Mouse (Mus musculus) left cerebral cortex, postnatal 14 days (tissue): ENCODE measurements at regions not wholly inside any gene's neighbourhood (a gene's known extent, or its start where the extent isn't known, plus 50 kb on each side); places are given as distances from the start of the nearest gene placed in this dataset.

Experiments used
- DNase-seq, 2 experiments: peaks; one replicate each; pipeline ENCODE4 v3.0.0; 2021 to 2022; ENCODE audit warnings: low spot score in 2 of 2, mixed read lengths in 1 of 2
- intact Hi-C: fragments of 180-260 bp; cut with DNase I; formaldehyde crosslinking; loops from one replicate; pipeline ENCODE4 v1.15.1; 2025

DNA sequence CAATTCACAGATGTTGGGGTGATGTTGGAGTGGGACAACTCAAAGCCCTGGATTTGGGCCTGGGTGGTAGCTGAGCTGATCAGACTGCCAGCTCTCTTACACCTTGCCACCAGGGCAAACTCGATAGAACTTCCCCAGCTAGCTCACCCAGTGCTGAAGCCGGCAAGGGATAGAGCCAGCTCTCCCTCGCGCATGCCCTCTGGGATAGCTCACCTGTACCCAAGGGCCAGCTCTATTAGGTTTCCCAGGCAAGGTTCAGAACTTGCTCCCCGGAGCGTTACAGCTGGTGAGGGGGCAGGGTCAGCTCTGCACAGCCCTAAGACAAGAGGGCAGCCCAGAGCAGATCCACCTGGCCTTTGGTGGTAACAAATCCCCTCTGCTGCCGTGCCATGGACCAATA, 54.1 kb upstream of the 1700012A03Rik start:
- intact Hi-C loops: no loop called here
- DNase-seq: no peak

DNA sequence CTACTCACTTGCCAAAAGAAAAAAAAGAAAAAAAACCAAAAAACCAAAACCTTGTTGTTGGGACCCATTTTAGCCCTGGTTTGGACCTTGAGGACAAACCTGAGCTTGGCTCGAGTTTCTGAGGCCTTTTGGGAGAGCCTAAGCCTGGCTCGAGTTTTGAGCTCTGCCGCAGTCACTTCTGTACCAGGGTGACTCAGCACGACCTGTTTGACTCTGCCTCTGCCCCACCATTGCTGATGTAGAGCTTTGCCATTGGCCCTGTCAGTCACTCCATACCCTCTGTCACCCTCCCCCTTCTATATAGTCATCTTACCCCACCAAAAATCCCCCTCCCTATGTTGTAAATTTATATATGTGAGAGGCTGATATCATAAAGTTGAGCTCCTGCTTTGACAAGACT, 54.8 kb upstream of the 1700012A03Rik start:
- intact Hi-C loops: no loop called here
- DNase-seq: no peak

- DNase-seq: no peak
- intact Hi-C loops: no loop called here
These were observed 64.3 kb upstream of the 1700012A03Rik start for GRCm38 (mm10) chr6:31985698-31986097.

- no peak for DNase-seq
- intact Hi-C loops: no loop called here
These were observed 73.3 kb upstream of the 1700012A03Rik start for GRCm38 (mm10) chr6:31976705-31977104.

DNA sequence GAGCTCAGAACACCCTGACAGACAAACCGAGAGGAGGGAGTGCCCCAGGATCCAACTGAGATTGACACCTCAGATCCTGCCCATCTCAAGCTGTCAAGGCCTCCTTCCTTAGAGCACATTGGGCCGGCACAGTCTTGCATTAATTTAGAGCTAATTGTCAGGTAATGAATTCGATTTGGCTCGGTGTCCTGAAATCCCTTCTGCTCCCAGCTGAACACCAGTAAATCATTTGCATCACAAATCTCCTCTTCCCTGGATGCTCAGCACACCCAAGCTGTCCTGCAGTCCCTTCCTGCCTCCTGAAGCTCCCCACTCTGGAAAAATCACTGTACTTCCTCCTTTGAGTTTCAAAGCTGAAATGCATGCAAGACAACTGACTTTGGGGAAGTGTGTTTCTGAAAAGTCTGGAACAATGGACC, 102.0 kb upstream of the 1700012A03Rik start:
- no peak for DNase-seq
- intact Hi-C loops: no loop called here

- intact Hi-C loops: no loop called here
- DNase-seq: no peak
These were observed 103.5 kb upstream of the 1700012A03Rik start for GRCm38 (mm10) chr6:31946572-31946971.

DNA sequence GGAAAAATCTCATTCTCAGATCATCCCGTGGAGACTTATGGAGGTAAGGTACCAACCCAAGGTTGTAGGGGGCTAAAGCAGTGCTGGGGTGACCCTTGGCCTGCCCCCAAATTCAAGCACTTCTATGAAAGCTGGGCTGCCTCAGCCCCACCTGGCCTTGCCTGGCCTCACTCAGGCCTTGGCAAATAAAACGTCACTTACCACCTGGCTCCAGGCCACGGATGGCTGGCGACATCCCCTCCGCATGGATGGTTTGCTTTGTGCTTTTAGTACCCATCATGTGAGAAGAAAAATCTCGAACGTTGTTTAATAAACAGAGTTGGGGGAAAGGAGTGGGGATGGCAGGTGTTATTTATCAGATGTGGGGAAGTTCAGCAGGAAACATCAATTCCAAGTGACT, 104.7 kb upstream of the 1700012A03Rik start:
- no peak for DNase-seq
- intact Hi-C loops: no loop called here

DNA sequence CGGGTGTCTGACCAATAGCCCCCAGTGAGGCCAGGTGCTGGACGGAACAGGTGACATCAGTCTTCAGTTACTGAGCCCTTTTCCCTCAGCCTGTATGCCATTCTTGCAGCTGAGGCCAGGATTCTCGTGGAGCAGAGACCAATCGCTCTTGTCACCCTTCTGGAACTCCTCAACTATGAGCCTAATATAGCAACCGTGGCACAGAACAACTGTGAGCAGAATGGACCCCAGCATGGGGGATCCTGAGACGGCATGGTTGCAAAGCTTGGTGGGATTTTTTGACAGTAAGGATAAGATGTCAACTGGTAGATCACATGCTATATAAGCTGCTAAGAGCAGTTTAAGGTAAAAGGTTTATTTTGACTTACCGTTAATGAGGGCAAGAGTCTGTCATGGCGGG, 105.5 kb upstream of the 1700012A03Rik start:
- no peak for DNase-seq
- intact Hi-C loops: no loop called here

GRCm38 (mm10) chr6:31942696-31943095, 107.3 kb upstream of the 1700012A03Rik start:
- no peak for DNase-seq
- intact Hi-C loops: no loop called here

- peak; percentile 93 for DNase-seq
- intact Hi-C loops: loop anchor here (2.0 to 10.0 kb wide), 5 partner anchors 78 to 654 kb away; no protein-coding TSS in a partner anchor
These were observed 111.7 kb upstream of the 1700012A03Rik start for GRCm38 (mm10) chr6:31938216-31938814.

DNA sequence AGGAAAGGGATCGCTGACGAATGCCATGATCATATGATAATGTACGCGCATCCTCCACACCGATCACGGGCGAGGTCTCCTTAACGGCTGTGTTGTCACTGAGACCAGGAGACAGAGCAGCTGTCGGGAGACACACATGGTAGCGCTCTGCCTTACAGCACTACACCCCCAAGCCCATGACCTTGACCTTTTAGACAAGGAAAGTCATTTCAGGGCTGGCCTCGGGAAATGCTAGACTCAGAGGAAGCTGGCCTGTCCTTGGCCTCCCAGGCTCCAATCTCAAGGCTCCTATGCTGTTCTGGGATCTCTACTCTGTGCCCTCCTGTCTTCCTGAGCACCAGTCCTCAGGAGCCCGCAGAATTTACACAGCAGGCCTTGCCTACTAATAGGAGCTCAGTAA, 112.9 kb upstream of the 1700012A03Rik start:
- intact Hi-C loops: loop anchor here (5.0 to 10.0 kb wide), 4 partner anchors 238 to 655 kb away; no protein-coding TSS in a partner anchor
- DNase-seq: no peak

DNA sequence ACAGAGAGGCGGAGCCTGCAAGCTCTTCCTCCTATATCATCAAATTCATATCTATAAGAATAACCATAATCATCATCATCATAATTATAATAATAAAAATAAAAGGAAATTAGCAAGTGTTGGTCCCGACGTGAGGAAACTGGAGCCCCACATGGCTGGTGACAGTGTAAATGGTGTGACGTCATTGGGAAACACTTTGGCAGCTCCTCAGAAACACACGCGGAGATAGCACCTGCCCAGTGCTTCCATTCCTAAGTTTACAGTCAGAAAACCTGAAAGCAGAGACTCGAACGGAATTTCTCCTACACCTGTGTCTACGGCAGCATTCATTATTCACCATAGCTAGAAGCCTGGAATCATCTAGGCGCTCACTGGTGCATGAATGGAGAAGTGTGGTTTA, 115.2 kb upstream of the 1700012A03Rik start:
- intact Hi-C loops: loop anchor here (5.0 to 10.0 kb wide), 4 partner anchors 240 to 657 kb away; no protein-coding TSS in a partner anchor
- DNase-seq: no peak

GRCm38 (mm10) chr6:31933956-31934355, 116.1 kb upstream of the 1700012A03Rik start:
- intact Hi-C loops: loop anchor here (10.0 kb wide), 1 partner anchor 241 kb away; no protein-coding TSS in a partner anchor
- no peak for DNase-seq

DNA sequence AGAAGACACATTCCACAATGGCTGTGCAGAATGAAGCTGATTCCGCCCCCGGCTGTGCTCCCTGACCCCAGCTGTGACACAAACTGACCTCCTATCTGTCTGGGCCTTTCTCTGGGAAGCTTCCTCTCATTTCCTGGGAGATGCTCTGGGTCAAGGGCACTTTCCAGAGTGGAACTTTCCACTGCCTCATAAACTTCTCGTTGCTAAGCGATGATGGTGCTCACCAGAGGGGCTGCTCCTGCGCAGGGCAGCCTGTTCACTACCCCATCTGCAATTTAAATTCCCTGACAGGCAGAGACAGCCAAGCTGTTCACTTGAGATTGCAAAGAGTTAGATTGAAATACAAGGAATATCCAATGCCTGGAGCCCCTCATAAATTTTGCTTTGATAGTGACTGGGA, 116.7 kb upstream of the 1700012A03Rik start:
- intact Hi-C loops: loop anchor here (10.0 kb wide), 1 partner anchor 241 kb away; no protein-coding TSS in a partner anchor
- no peak for DNase-seq

DNA sequence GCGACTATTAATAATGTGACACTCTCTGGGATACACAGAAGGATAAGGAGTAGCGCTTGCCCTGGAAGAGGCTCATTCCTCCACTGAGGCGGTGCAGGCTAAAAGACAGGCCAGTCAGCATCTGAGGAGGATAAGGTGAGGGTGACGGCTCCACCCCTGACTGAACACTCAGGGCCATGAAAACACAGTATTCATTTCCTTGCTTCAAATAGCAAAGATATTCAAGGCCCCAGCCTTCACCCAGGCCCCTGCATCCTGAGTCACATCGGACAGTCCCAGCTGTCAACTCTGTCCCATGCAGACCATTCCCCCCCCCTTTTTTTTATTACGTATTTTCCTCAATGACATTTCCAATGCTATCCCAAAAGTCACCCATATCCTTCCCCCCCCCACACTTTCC, 118.9 kb upstream of the 1700012A03Rik start:
- DNase-seq: no peak
- intact Hi-C loops: loop anchor here (10.0 kb wide), 1 partner anchor 244 kb away; no protein-coding TSS in a partner anchor

DNA sequence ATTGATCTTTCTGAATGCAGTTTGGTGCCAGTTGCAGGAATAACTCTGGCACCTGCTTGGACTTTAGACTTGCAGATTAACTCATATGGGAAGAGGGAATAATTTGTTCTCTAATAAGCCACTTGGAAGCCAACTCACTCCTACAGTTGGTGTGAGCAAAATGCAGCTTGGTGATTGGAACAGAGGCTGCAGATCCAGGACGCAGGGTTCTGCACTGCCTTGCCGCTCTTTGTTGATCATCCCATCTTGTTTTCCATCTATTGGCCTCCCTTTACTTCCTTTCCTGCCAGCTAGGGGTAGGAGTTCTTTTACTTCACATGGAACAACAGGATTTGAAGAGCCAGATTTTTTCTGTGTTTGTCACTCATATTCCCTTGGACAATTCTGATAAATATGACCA, 120.9 kb upstream of the 1700012A03Rik start:
- DNase-seq: no peak
- intact Hi-C loops: no loop called here

- DNase-seq: no peak
- intact Hi-C loops: no loop called here
These were observed 122.9 kb upstream of the 1700012A03Rik start for GRCm38 (mm10) chr6:31927181-31927580.

DNA sequence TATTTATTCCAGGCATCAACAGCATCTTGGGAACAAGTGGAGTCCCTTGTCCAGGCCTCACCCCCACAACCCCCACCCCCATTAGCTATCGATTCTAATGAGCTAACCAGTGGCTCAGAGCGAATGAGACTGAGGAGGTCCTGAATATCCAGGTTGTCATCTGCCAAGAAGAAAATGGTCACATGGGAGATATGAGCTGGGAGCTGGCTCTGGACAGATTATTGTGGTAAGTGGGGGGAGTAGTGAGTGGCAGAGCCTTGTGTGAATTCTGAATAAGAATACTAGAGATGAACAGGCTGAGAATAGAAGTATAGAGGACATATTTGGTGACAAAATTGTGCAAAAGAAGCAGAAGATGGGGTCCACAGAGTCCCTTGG, 125.4 kb upstream of the 1700012A03Rik start:
- intact Hi-C loops: no loop called here
- DNase-seq: no peak

- no peak for DNase-seq
- intact Hi-C loops: no loop called here
These were observed 125.9 kb upstream of the 1700012A03Rik start for GRCm38 (mm10) chr6:31923951-31924668.

DNA sequence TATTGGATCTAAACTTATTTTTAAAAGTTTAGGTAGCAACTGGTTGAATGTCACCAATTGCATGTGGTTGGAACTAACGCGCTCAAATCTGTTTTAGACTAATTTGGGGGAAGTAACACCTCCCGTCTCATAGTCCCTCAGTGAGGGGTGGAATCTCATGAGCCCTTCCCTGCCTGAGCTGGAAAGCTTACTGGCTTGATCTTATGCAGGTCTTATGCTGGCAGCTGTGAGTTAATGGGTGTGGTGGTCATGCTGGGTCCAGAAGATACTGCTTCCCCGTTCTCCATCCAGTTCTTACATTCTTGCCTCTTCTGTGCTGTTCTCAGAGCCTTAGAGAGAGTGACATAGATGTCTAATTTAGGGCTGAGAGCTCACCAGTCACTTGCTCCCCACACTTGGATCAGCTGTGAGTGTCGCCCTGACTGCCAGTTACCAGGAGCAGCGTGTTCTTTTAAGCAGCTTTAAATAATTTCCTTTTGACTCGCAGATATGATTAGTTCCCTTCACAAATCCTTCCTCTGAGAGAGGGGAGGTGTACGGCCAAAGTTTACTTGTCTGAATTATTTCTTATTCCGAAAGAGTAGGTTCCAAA, 128.4 kb upstream of the 1700012A03Rik start:
- DNase-seq: peak in 1 of 2 experiments; percentile 55
- intact Hi-C loops: no loop called here
